Mouse (Mus musculus): ENCODE data around the gene Cad.

DNA sequence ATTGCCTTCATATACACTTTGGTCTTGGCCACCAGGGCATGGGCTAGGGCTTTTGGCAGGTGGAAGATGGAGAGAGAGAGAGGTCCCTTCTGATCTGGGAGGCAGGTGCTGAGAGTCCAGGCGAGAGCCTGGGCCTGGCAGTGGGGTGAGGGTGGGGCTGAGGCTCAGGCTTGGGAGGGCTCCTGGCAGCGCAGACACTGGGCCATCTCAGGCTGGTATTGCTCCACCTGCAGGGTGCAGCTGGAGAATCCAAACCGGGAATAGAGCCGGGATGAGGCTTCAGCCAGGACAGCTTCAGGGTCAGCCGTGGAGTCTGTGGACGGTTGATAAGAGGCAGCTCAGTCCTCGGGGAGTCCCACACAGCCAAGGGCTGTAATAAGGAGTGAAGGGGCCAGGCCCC is 32.0 kb downstream of the Cad start:
- TF ChIP-seq CTCF (conservative IDR thresholded peaks at IDR 0.05; ENCODE audit: low read length) (no peak), NANOG (IDR thresholded peaks at IDR 0.05; ENCODE audit: borderline replicate concordance, low read length) (no peak)

Data from E14TG2a.4 (cell line).